Mouse (Mus musculus): ENCODE data around the gene Kif7. TPM values are rescaled to one million over a fixed set of nuclear protein-coding genes. Genes with fewer than 3 reads are reported as not detected.

Kif7 gene
- polyA plus RNA-seq, 1 experiment from 2014 or later = 4.1 TPM

- H3K4me1 ChIP-seq (replicated peaks; ENCODE audit: control insufficient read depth, insufficient read depth, low read length) = peaks cover 5% of the 10 kb centered on the region
- ATAC-seq (replicated peaks; ENCODE audit: low FRiP score, low TSS enrichment, low read depth) = peak; percentile 68
Measured at GRCm38 (mm10) chr7:79710130-79710607, 5.4 kb downstream of the Kif7 start.

DNA sequence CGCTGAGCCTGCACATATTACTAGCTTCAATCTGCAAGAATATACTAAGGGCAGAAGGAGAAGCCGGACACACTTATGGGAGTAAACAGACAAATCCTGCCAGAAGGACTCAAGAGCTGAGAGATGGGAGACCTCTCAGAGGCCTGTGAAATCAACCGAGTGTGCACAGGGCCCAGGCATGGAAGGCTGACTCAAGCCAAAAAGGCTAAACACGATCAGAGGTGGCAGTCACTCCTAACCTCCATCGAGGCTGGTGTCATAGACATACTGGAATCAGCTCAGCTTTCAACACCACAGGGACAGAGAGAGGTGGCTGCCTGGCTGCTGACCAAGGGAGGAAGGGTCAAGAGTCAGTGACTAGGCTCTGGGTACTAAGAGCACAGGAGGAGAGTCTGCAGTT, 10.3 kb downstream of the Kif7 start:
- H3K36me3 ChIP-seq (ENCODE audit: control insufficient read depth, insufficient read depth, low read length) = peaks cover 81% of the 10 kb centered on the region
- DNase-seq (ENCODE audit: low spot score) (no peak), ATAC-seq (replicated peaks; ENCODE audit: low FRiP score, low TSS enrichment, low read depth) (no peak)
- no peak overlapping the region for H3K4me3 ChIP-seq (ENCODE audit: low read depth, low read length)
- no peaks in the 10 kb centered on the region for H3K9me3 ChIP-seq (ENCODE audit: control insufficient read depth, low read length)
- H3K9ac ChIP-seq (ENCODE audit: low read length) = no peak overlapping the region
- H3K27me3 ChIP-seq (replicated peaks; ENCODE audit: control insufficient read depth, insufficient read depth, low read length) = 0 out of 2 replicates have a peak, but pooled peaks cover 3% of the 10 kb centered on the region
- no peaks in the 10 kb centered on the region for H3K4me1 ChIP-seq (replicated peaks; ENCODE audit: control insufficient read depth, insufficient read depth, low read length)
- H3K27ac ChIP-seq (ENCODE audit: low read depth) = no peak overlapping the region
- 88% methylated on average over 5 of the region's 5 CpGs for WGBS
- no peak overlapping the region for H3K4me2 ChIP-seq (ENCODE audit: low read length)

More at GRCm38 (mm10) chr7:79710130-79710607, 5.4 kb downstream of the Kif7 start:
- Histone ChIP-seq H3K27me3 (replicated peaks; ENCODE audit: control insufficient read depth, insufficient read depth, low read length) (0 out of 2 replicates have a peak, but pooled peaks cover 11% of the 10 kb centered on the region), H3K9ac (ENCODE audit: low read length) (0 out of 2 replicates have a peak overlapping the region, but pooled peaks have one; percentile 29), H3K9me3 (ENCODE audit: control insufficient read depth, low read length) (no peaks in the 10 kb centered on the region), H3K4me2 (ENCODE audit: low read length) (peak overlapping the region; percentile 62), H3K36me3 (ENCODE audit: control insufficient read depth, insufficient read depth, low read length) (peaks cover 41% of the 10 kb centered on the region), H3K27ac (ENCODE audit: low read depth) (no peak overlapping the region), H3K4me3 (ENCODE audit: low read depth, low read length) (peak overlapping the region; percentile 38)
- WGBS = 2% methylated on average over 55 of the region's 55 CpGs
- peak; percentile 75 for DNase-seq (ENCODE audit: low spot score)

GRCm38 (mm10) chr7:79702755-79703154, 12.8 kb downstream of the Kif7 start:
- WGBS = 79% methylated on average over 16 of the region's 16 CpGs
- Histone ChIP-seq H3K36me3 (ENCODE audit: control insufficient read depth, insufficient read depth, low read length) (peaks cover 88% of the 10 kb centered on the region), H3K27me3 (replicated peaks; ENCODE audit: control insufficient read depth, insufficient read depth, low read length) (no peaks in the 10 kb centered on the region), H3K9ac (ENCODE audit: low read length) (no peak overlapping the region), H3K27ac (ENCODE audit: low read depth) (no peak overlapping the region), H3K9me3 (ENCODE audit: control insufficient read depth, low read length) (no peaks in the 10 kb centered on the region), H3K4me3 (ENCODE audit: low read depth, low read length) (no peak overlapping the region), H3K4me1 (replicated peaks; ENCODE audit: control insufficient read depth, insufficient read depth, low read length) (no peaks in the 10 kb centered on the region), H3K4me2 (ENCODE audit: low read length) (no peak overlapping the region)
- no peak for ATAC-seq (replicated peaks; ENCODE audit: low FRiP score, low TSS enrichment, low read depth)
- no peak for DNase-seq (ENCODE audit: low spot score)

DNA sequence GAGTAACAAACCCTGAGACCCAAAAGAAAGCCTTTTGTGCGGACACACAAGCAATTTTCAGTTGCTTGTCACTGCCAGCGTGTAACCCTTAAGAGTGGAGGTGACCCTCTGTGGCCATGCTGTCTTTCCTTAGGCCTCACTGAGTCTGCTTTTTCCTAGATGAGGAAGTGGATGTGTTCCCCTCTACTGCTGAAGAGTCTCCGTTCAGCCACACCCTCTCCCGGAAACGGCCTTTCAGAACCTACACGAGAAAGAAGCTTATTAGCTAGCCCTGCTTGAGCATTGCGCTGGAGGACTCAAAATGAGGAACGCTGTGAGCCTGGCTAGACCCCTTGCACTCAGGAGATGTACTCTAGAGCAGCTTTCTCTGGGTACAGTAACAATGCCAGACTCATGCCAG, 19.0 kb downstream of the Kif7 start:
- H3K27ac ChIP-seq (ENCODE audit: low read depth) = no peak overlapping the region
- no peak overlapping the region for H3K4me3 ChIP-seq (ENCODE audit: low read depth, low read length)
- H3K36me3 ChIP-seq (ENCODE audit: control insufficient read depth, insufficient read depth, low read length) = peaks cover 91% of the 10 kb centered on the region
- no peaks in the 10 kb centered on the region for H3K9me3 ChIP-seq (ENCODE audit: control insufficient read depth, low read length)
- H3K27me3 ChIP-seq (replicated peaks; ENCODE audit: control insufficient read depth, insufficient read depth, low read length) = no peaks in the 10 kb centered on the region
- DNase-seq (ENCODE audit: low spot score) = no peak
- no peak overlapping the region for H3K9ac ChIP-seq (ENCODE audit: low read length)
- no peak for ATAC-seq (replicated peaks; ENCODE audit: low FRiP score, low TSS enrichment, low read depth)
- no peak overlapping the region for H3K4me2 ChIP-seq (ENCODE audit: low read length)
- H3K4me1 ChIP-seq (replicated peaks; ENCODE audit: control insufficient read depth, insufficient read depth, low read length) = no peaks in the 10 kb centered on the region
- 87% methylated on average over 8 of the region's 8 CpGs for WGBS

DNA sequence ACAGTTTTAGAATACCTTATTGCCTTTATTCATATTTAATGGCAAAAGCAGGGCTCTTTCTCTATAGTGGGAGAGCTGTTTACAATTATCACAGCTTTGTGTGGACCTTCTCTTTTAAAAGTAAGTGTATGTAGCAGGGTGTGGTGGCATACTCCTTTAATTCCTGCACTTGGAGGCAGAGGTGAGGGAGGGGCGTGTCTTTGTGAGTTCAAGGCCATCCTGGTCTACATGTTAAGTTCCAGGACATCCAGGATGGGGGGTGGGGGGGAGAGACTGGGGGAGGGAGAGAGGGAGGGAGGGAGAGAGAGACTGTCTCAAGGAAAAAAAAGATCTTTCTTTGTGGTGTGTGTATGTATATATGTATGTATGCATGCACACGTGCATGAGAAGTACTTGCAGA, 35.3 kb downstream of the Kif7 start:
- ATAC-seq (replicated peaks; ENCODE audit: low FRiP score, low TSS enrichment, low read depth) = no peak
- H3K36me3 ChIP-seq (ENCODE audit: control insufficient read depth, insufficient read depth, low read length) = peaks cover 97% of the 10 kb centered on the region
- H3K27me3 ChIP-seq (replicated peaks; ENCODE audit: control insufficient read depth, insufficient read depth, low read length) = no peaks in the 10 kb centered on the region
- no peak overlapping the region for H3K9ac ChIP-seq (ENCODE audit: low read length)
- 96% methylated on average over 2 of the region's 2 CpGs for WGBS
- H3K27ac ChIP-seq (ENCODE audit: low read depth) = no peak overlapping the region
- DNase-seq (ENCODE audit: low spot score) = no peak
- H3K4me1 ChIP-seq (replicated peaks; ENCODE audit: control insufficient read depth, insufficient read depth, low read length) = no peaks in the 10 kb centered on the region
- no peaks in the 10 kb centered on the region for H3K9me3 ChIP-seq (ENCODE audit: control insufficient read depth, low read length)
- no peak overlapping the region for H3K4me3 ChIP-seq (ENCODE audit: low read depth, low read length)
- H3K4me2 ChIP-seq (ENCODE audit: low read length) = no peak overlapping the region

- DNase-seq (ENCODE audit: low spot score) (no peak), ATAC-seq (replicated peaks; ENCODE audit: low FRiP score, low TSS enrichment, low read depth) (no peak)
- H3K4me2 ChIP-seq (ENCODE audit: low read length) = no peak overlapping the region
- H3K27ac ChIP-seq (ENCODE audit: low read depth) = no peak overlapping the region
- H3K36me3 ChIP-seq (ENCODE audit: control insufficient read depth, insufficient read depth, low read length) = peaks cover 94% of the 10 kb centered on the region
- no peaks in the 10 kb centered on the region for H3K27me3 ChIP-seq (replicated peaks; ENCODE audit: control insufficient read depth, insufficient read depth, low read length)
- no peak overlapping the region for H3K4me3 ChIP-seq (ENCODE audit: low read depth, low read length)
- no peak overlapping the region for H3K9ac ChIP-seq (ENCODE audit: low read length)
- no peaks in the 10 kb centered on the region for H3K9me3 ChIP-seq (ENCODE audit: control insufficient read depth, low read length)
- H3K4me1 ChIP-seq (replicated peaks; ENCODE audit: control insufficient read depth, insufficient read depth, low read length) = no peaks in the 10 kb centered on the region
Measured at GRCm38 (mm10) chr7:79679186-79679585, 36.3 kb downstream of the Kif7 start.

DNA sequence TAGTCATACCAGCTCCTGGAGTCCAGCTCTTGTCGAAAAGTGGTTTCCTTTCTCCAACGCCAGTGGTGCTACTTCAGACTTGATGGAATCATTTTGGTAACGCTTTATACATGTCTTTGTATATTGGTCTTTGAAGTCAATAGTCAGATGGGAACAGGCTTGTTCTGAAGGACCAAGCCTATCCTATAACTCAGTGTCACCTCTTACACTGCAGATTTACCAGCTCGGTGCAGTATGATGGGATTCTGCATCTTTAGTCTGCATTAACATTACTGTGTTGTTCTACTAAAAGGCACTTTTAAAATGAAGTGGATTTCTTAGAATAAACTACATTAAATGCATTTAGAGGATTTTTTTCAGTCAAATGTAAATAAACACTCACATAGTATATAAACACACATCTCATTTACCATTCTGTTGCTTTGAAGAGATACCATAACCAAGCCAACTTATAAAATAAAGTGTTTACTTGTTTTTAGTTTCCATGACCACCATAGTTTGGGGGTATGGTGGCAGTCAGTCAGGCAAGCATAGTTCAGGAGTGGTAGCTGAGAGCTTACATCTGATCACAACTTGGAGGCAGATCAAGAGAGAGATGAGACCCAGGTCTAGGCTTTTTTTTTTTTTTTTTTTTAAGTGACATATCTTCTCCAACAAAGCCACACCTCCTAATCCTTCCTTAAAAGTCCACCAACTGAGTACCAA, 44.5 kb downstream of the Kif7 start:
- ATAC-seq (replicated peaks; ENCODE audit: low FRiP score, low TSS enrichment, low read depth) (no peak), DNase-seq (ENCODE audit: low spot score) (no peak)
- Histone ChIP-seq H3K4me3 (ENCODE audit: low read depth, low read length) (no peak overlapping the region), H3K36me3 (ENCODE audit: control insufficient read depth, insufficient read depth, low read length) (peaks cover 90% of the 10 kb centered on the region), H3K4me2 (ENCODE audit: low read length) (no peak overlapping the region), H3K27ac (ENCODE audit: low read depth) (no peak overlapping the region), H3K9ac (ENCODE audit: low read length) (no peak overlapping the region), H3K9me3 (ENCODE audit: control insufficient read depth, low read length) (no peaks in the 10 kb centered on the region), H3K4me1 (replicated peaks; ENCODE audit: control insufficient read depth, insufficient read depth, low read length) (no peaks in the 10 kb centered on the region), H3K27me3 (replicated peaks; ENCODE audit: control insufficient read depth, insufficient read depth, low read length) (no peaks in the 10 kb centered on the region)
- 94% methylated on average over 4 of the region's 4 CpGs for WGBS

GRCm38 (mm10) chr7:79666690-79667089, 48.8 kb downstream of the Kif7 start:
- Histone ChIP-seq H3K9ac (ENCODE audit: low read length) (no peak overlapping the region), H3K27ac (ENCODE audit: low read depth) (no peak overlapping the region), H3K27me3 (replicated peaks; ENCODE audit: control insufficient read depth, insufficient read depth, low read length) (no peaks in the 10 kb centered on the region), H3K4me3 (ENCODE audit: low read depth, low read length) (no peak overlapping the region), H3K36me3 (ENCODE audit: control insufficient read depth, insufficient read depth, low read length) (peaks cover 66% of the 10 kb centered on the region), H3K4me2 (ENCODE audit: low read length) (no peak overlapping the region), H3K9me3 (ENCODE audit: control insufficient read depth, low read length) (no peaks in the 10 kb centered on the region), H3K4me1 (replicated peaks; ENCODE audit: control insufficient read depth, insufficient read depth, low read length) (peaks cover 19% of the 10 kb centered on the region)
- ATAC-seq (replicated peaks; ENCODE audit: low FRiP score, low TSS enrichment, low read depth) (no peak), DNase-seq (ENCODE audit: low spot score) (no peak)
